Mouse (Mus musculus) kidney, adult 2 months (tissue): ENCODE measurements around the gene Lmf1. TPM values are rescaled to one million over a fixed set of nuclear protein-coding genes. Genes with fewer than 3 reads are reported as not detected.

Source experiments
- DNase-seq: peaks from one replicate; pipeline ENCODE4 v3.0.0; 2021
- H3K27ac ChIP-seq: fragments of 200-500 bp; 2 replicates; pipeline ENCODE4 v1.5.1; 2012; ENCODE audit warnings: low read depth, low read length, control low read depth, inconsistent platforms; ENCODE audit not compliant: insufficient read depth
- H3K27me3 ChIP-seq: fragments of 200-500 bp; replicated peaks from 2 replicates; pipeline ENCODE4 v1.6.1; 2012; ENCODE audit warnings: mild to moderate bottlenecking, moderate library complexity, low read length, inconsistent platforms; ENCODE audit not compliant: control insufficient read depth, insufficient read depth
- H3K36me3 ChIP-seq: fragments of 200-500 bp; 2 replicates; pipeline ENCODE4 v1.6.1; 2012; ENCODE audit warnings: mild to moderate bottlenecking, moderate library complexity, low read length, inconsistent platforms; ENCODE audit not compliant: control insufficient read depth, insufficient read depth
- H3K4me1 ChIP-seq: fragments of 200-500 bp; 2 replicates; pipeline ENCODE4 v1.6.1; 2011; ENCODE audit warnings: low read length; ENCODE audit not compliant: control insufficient read depth, insufficient read depth
- H3K4me3 ChIP-seq: fragments of 200-500 bp; 2 replicates; pipeline ENCODE4 v1.5.1; 2011; ENCODE audit warnings: mild to moderate bottlenecking, low read depth, low read length, control low read depth; ENCODE audit not compliant: insufficient read depth
- CTCF ChIP-seq: fragments of 200-500 bp; conservative IDR thresholded peaks from 2 replicates; pipeline ENCODE4 v1.5.1; 2011; ENCODE audit warnings: low read depth, mild to moderate bottlenecking, control low read depth, low read length, moderate library complexity, mixed read lengths; ENCODE audit not compliant: insufficient read depth, insufficient read length
- POLR2A ChIP-seq: fragments of 200-500 bp; IDR thresholded peaks from one replicate; pipeline ENCODE4 v1.6.1; 2011; ENCODE audit warnings: low read depth, low read length, control low read depth
- WGBS: fragments of 180-500 bp; shearing (Covaris S2); methylation state at CpG from one replicate; pipeline ENCODE4 v1.1.7; 2018; 5-methylcytosine and 5-hydroxymethylcytosine counted together
- polyA plus RNA-seq: library from polyadenylated mRNA; depleted of rRNA; stranded (reverse); fragments of >200 nt; gene quantifications from 2 replicates; pipeline ENCODE4 v1.2.3, GENCODE M21; 2012

Lmf1 gene
- polyA plus RNA-seq, 1 experiment: 35.4 TPM

GRCm38 (mm10) chr17:25665485-25665884 is 86.6 kb downstream of the Lmf1 start:
- no peaks in the 10 kb centered on the region for H3K4me1 ChIP-seq
- 86% methylated on average over 6 of the region's 6 CpGs for WGBS
- DNase-seq: no peak

GRCm38 (mm10) chr17:25665891-25666290 is 87.0 kb downstream of the Lmf1 start:
- 62% methylated on average over 8 of the region's 8 CpGs for WGBS
- H3K36me3 ChIP-seq: no peaks in the 10 kb centered on the region
- no peak for TF ChIP-seq POLR2A
- TF ChIP-seq CTCF: no peak
- no peak overlapping the region for H3K27ac ChIP-seq
- no peak overlapping the region for H3K4me3 ChIP-seq
- H3K4me1 ChIP-seq: no peaks in the 10 kb centered on the region
- no peaks in the 10 kb centered on the region for H3K27me3 ChIP-seq
- no peak for DNase-seq

More at GRCm38 (mm10) chr17:25665485-25665884, 86.6 kb downstream of the Lmf1 start:
- Histone ChIP-seq H3K27me3 (no peaks in the 10 kb centered on the region), H3K27ac (no peak overlapping the region), H3K4me3 (no peak overlapping the region), H3K36me3 (no peaks in the 10 kb centered on the region)
- TF ChIP-seq CTCF (no peak), POLR2A (no peak)

DNA sequence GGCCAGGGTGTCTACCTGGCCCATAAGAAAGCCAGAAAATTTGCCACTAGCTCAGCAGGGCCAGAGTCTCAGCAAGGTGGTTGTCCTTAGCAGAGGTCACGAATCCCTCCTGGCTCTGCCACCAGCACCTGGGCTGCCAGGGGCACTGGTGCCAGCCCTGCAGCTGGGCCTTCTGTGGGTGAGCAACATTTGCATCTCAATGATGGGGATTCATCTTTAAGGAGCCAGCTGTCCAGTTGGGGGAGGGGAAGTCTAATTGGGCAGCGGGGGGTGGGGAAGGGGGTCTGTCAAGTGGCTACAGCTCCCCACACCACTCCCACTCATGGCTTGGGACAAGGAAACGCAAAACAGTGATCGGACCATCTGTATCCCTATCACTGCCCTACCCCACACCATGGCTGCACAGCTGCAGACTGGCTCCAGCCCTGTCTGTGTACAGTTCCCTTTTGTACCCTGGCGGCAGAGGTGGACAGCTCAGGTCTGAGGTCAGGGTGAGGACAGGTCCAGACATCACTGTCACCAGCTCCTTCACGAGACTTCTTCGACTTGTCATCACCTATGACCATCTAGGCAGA is 89.7 kb downstream of the Lmf1 start:
- no peak overlapping the region for H3K4me3 ChIP-seq
- no peaks in the 10 kb centered on the region for H3K4me1 ChIP-seq
- no peak overlapping the region for H3K27ac ChIP-seq
- H3K36me3 ChIP-seq: no peaks in the 10 kb centered on the region
- 75% methylated on average over 7 of the region's 7 CpGs for WGBS
- DNase-seq: no peak
- H3K27me3 ChIP-seq: no peaks in the 10 kb centered on the region
- TF ChIP-seq CTCF: no peak
- no peak for TF ChIP-seq POLR2A

DNA sequence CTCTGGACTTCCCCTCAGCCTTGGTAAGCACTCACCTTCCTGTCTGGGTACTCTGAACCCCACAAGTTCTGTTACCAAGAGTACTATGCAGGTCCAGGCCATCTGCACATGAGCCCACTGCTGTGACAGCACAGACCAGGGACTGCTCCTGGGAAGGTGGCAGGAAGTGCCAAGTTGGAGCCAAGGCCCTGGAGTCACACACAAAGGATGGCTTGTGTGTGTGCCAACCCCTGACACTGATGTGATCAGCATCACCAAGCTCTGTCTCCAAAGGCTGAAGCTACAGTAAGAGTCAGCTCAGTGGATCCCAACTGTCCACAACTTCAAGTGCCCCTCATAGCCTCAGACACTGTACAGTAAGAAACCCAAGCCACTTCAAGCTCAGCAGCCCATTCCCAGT is 94.1 kb downstream of the Lmf1 start:
- H3K4me1 ChIP-seq: no peaks in the 10 kb centered on the region
- TF ChIP-seq POLR2A: no peak
- no peak for TF ChIP-seq CTCF

DNA sequence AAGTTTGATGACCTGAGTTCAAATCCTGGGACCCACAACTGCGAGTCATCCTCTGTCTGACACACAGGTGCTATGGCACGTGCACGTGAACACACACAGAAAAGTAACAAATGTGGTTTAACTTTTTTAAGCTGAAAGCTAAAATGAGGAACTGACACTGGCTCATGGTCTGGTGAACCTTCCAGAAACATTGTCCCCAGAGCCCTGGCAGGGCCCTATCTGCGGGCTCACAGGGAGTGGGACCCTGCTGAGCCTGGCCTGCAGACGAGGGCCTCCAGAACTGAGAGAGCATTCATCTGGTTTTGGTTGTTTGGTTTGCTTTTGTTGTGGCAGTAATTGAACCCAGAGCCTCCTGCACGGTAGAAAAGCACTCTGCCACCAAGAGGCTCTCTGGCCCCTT is 99.1 kb downstream of the Lmf1 start:
- no peaks in the 10 kb centered on the region for H3K4me1 ChIP-seq
- H3K4me3 ChIP-seq: no peak overlapping the region
- no peaks in the 10 kb centered on the region for H3K36me3 ChIP-seq
- TF ChIP-seq POLR2A (no peak), CTCF (no peak)
- no peak overlapping the region for H3K27ac ChIP-seq
- no peak for DNase-seq
- 75% methylated on average over 6 of the region's 6 CpGs for WGBS
- H3K27me3 ChIP-seq: no peaks in the 10 kb centered on the region

More for the DNA sequence above, 94.1 kb downstream of the Lmf1 start:
- no peaks in the 10 kb centered on the region for H3K36me3 ChIP-seq
- no peak for DNase-seq
- H3K27ac ChIP-seq: no peak overlapping the region
- H3K4me3 ChIP-seq: no peak overlapping the region
- H3K27me3 ChIP-seq: no peaks in the 10 kb centered on the region

DNA sequence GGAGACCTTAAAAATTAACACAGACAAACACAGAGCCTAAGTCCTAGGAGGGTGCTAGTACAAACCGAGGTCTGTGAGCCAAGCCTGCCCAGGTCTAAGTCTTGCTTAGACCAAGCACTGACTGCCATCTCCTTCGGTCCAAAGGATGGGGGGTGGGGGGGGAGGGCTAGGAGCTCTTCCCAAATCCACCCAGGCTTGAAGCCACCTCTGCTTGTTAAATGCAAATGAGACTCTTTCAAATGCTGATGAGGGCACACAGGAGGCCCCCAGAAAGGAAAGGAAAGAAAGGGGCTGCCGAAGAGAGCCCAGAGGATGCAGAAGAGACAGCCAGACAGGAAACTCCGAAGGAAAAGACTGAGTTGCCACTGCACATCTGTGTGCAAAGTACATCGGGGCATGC is 100.9 kb downstream of the Lmf1 start:
- no peaks in the 10 kb centered on the region for H3K4me1 ChIP-seq
- H3K4me3 ChIP-seq: no peak overlapping the region
- no peaks in the 10 kb centered on the region for H3K27me3 ChIP-seq
- no peak for TF ChIP-seq CTCF
- no peak for TF ChIP-seq POLR2A
- no peaks in the 10 kb centered on the region for H3K36me3 ChIP-seq
- H3K27ac ChIP-seq: no peak overlapping the region
- WGBS: 12% methylated on average over 5 of the region's 5 CpGs
- DNase-seq: no peak

DNA sequence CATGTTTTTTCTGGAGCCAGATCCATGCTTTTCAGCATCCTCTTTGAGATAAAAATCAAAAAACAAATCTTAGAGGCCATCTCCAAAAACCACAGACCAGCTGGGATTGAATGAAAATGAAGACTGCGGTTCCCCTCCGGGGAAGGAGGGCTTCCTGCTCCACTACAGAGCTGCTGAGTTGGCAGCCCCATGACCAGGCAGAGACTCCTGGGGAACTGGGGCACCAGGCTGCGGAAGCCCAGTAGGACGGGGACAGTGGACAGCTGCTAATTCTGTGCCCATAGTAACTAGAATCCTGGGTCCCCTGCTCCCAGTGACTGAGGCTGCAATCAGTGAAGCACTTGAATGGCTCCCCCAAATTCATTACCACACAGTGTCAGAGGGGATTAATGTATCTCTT is 102.8 kb downstream of the Lmf1 start:
- Histone ChIP-seq H3K4me3 (no peak overlapping the region), H3K27ac (no peak overlapping the region), H3K27me3 (no peaks in the 10 kb centered on the region), H3K4me1 (no peaks in the 10 kb centered on the region), H3K36me3 (no peaks in the 10 kb centered on the region)
- DNase-seq: no peak
- WGBS: 66% methylated on average over 4 of the region's 4 CpGs
- no peak for TF ChIP-seq CTCF
